Mouse (Mus musculus): Measurements from ENCODE around the gene Zfp819. TPM values are rescaled to one million over a fixed set of nuclear protein-coding genes. Genes with fewer than 3 reads are reported as not detected.

The Zfp819 gene
- polyA plus RNA-seq, 2 experiments = 0.11 to 0.19 TPM

DNA sequence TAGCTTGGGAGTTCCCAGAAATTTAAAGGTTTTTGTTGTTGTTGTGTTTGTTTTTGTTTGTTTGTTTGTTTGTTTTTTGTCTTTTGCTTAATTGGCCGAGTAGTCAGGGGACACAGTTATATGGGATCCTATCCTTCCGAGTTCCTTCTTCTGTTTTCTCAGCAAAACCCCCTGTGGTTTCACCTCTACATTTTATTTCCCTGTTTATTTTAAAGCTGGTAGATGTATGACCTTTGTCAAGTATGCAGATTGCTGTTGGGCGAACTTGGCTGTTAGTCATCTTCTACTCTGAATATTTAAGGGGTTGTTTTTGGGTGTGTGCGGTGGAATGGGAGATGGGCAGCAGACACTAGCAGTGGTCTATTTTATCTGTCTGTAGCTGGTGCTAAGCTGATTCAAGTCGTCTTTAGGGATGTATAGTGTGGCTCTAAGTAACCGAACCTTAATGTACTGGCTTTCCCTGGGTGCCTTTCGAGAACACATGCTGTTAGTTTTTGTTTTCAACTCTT, 1.4 kb downstream of the Zfp819 start:
- Histone ChIP-seq H3K36me3 (ENCODE audit: control insufficient read depth, insufficient read depth, low read length) (no peaks in the 10 kb centered on the region), H3K4me3 (replicated peaks; ENCODE audit: low read length) (no peak overlapping the region), H3K4me1 (ENCODE audit: control insufficient read depth, insufficient read depth, low read length) (no peaks in the 10 kb centered on the region), H3K9ac (ENCODE audit: low read depth, low read length, severe bottlenecking) (no peak overlapping the region), H3K9me3 (ENCODE audit: control insufficient read depth, low read length) (no peaks in the 10 kb centered on the region), H3K4me2 (replicated peaks; ENCODE audit: low read depth, low read length, severe bottlenecking) (no peak overlapping the region), H3K27ac (replicated peaks; ENCODE audit: low read depth, low read length) (no peak overlapping the region), H3K27me3 (ENCODE audit: control insufficient read depth, insufficient read depth, low read length) (no peaks in the 10 kb centered on the region)
- DNase-seq (ENCODE audit: low spot score) = no peak
- 67% methylated on average over 7 of the region's 7 CpGs for WGBS
- TF ChIP-seq POLR2A (IDR thresholded peaks at IDR 0.05; ENCODE audit: borderline replicate concordance, extremely low read depth, insufficient read depth, insufficient read length) = no peak
- ATAC-seq (ENCODE audit: low FRiP score, low read depth) = no peak

DNA sequence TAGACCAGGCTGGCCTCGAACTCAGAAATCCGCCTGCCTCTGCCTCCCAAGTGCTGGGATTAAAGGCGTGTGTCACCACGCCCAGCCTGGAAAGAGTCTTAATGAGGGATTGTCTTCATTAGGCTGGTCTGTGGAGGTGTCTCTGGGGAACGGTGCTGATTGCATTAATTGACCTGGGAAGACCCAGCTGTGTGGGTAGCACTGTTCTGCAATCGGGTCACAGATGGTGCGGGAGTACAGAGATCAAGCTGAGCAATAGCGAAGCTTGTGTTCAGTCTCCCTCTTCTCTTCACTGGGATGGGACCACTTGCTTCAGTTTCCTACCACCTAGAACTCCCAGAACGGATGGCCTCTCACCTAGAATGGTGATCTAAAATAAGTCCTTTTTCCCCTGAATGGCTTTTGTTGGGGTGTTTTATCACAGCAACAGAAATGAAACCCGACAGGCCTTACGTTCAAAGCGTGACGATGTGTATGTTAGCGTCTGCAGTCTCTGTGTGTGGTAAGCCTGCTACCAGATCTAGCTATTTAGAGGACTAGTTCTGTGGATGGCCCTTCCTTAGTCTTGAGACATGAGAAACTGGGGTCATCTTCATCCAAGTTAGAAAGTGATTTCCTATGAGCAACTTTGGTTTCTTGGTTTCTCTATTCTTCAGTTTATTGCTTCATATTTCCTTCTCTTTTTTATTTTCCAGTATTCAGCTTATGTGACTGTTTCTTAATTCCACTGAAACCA, 7.0 kb downstream of the Zfp819 start:
- WGBS = 87% methylated on average over 14 of the region's 14 CpGs
- Histone ChIP-seq H3K27me3 (ENCODE audit: control insufficient read depth, insufficient read depth, low read length) (no peaks in the 10 kb centered on the region), H3K4me1 (ENCODE audit: control insufficient read depth, insufficient read depth, low read length) (no peaks in the 10 kb centered on the region), H3K27ac (replicated peaks; ENCODE audit: low read depth, low read length) (no peak overlapping the region), H3K36me3 (ENCODE audit: control insufficient read depth, insufficient read depth, low read length) (no peaks in the 10 kb centered on the region), H3K4me2 (replicated peaks; ENCODE audit: low read depth, low read length, severe bottlenecking) (no peak overlapping the region), H3K9ac (ENCODE audit: low read depth, low read length, severe bottlenecking) (no peak overlapping the region), H3K4me3 (replicated peaks; ENCODE audit: low read length) (no peak overlapping the region), H3K9me3 (ENCODE audit: control insufficient read depth, low read length) (no peaks in the 10 kb centered on the region)
- no peak for TF ChIP-seq POLR2A (IDR thresholded peaks at IDR 0.05; ENCODE audit: borderline replicate concordance, extremely low read depth, insufficient read depth, insufficient read length)
- no peak for ATAC-seq (ENCODE audit: low FRiP score, low read depth)
- DNase-seq (ENCODE audit: low spot score) = no peak

DNA sequence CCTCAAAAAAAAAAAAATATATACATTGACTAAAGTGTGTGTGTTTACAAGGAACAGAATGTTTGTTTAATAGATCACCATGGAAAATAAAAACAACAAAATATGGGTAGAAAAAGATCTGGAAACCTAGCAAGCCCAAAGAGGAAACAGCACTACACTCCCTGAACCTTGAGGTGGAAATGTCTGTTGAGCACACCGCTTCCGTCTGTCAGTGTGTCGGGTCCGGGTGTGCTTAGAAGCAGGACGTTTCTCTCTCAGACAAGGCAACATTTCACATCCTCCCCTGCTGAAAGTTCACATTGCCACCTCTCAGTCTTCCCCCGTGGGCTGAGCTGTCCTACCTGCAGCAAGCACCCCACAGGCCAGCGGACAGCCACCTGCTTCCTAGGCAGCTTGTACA, 16.0 kb downstream of the Zfp819 start:
- H3K4me1 ChIP-seq (ENCODE audit: control insufficient read depth, insufficient read depth, low read length) = no peaks in the 10 kb centered on the region
- H3K27ac ChIP-seq (replicated peaks; ENCODE audit: low read depth, low read length) = no peak overlapping the region
- TF ChIP-seq POLR2A (IDR thresholded peaks at IDR 0.05; ENCODE audit: borderline replicate concordance, extremely low read depth, insufficient read depth, insufficient read length) = no peak
- ATAC-seq (ENCODE audit: low FRiP score, low read depth) (no peak), DNase-seq (ENCODE audit: low spot score) (no peak)
- no peaks in the 10 kb centered on the region for H3K9me3 ChIP-seq (ENCODE audit: control insufficient read depth, low read length)
- 81% methylated on average over 7 of the region's 7 CpGs for whole genome bisulfite sequencing
- no peaks in the 10 kb centered on the region for H3K27me3 ChIP-seq (ENCODE audit: control insufficient read depth, insufficient read depth, low read length)
- H3K36me3 ChIP-seq (ENCODE audit: control insufficient read depth, insufficient read depth, low read length) = no peaks in the 10 kb centered on the region
- H3K9ac ChIP-seq (ENCODE audit: low read depth, low read length, severe bottlenecking) = no peak overlapping the region
- H3K4me3 ChIP-seq (replicated peaks; ENCODE audit: low read length) = no peak overlapping the region
- no peak overlapping the region for H3K4me2 ChIP-seq (replicated peaks; ENCODE audit: low read depth, low read length, severe bottlenecking)

DNA sequence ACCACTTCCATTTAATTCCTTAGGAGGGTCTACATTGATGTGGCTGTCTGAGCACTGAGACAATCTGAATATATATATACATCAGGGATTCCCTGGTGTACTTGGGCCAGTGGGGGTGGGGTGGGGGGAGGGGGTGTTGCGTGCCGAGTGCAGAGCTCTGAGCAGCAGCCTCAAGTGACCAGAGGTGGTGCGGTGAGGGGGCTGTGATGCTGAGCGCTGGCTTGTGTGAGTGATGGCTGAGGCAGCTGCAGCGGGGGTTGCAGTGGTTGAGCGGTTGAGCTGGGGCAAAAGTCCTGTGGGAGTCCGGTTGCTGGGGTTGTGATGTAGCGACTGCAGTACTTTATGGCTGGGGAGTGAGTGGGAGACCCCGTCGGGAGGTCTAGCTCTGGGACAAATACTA, 16.9 kb downstream of the Zfp819 start:
- ATAC-seq (ENCODE audit: low FRiP score, low read depth) = no peak
- no peak overlapping the region for H3K4me3 ChIP-seq (replicated peaks; ENCODE audit: low read length)
- 15% methylated on average over 10 of the region's 10 CpGs for WGBS
- H3K27me3 ChIP-seq (ENCODE audit: control insufficient read depth, insufficient read depth, low read length) = no peaks in the 10 kb centered on the region
- no peak overlapping the region for H3K27ac ChIP-seq (replicated peaks; ENCODE audit: low read depth, low read length)
- no peaks in the 10 kb centered on the region for H3K9me3 ChIP-seq (ENCODE audit: control insufficient read depth, low read length)
- no peak overlapping the region for H3K4me2 ChIP-seq (replicated peaks; ENCODE audit: low read depth, low read length, severe bottlenecking)
- H3K36me3 ChIP-seq (ENCODE audit: control insufficient read depth, insufficient read depth, low read length) = no peaks in the 10 kb centered on the region
- no peak for DNase-seq (ENCODE audit: low spot score)
- no peak for TF ChIP-seq POLR2A (IDR thresholded peaks at IDR 0.05; ENCODE audit: borderline replicate concordance, extremely low read depth, insufficient read depth, insufficient read length)
- no peak overlapping the region for H3K9ac ChIP-seq (ENCODE audit: low read depth, low read length, severe bottlenecking)
- no peaks in the 10 kb centered on the region for H3K4me1 ChIP-seq (ENCODE audit: control insufficient read depth, insufficient read depth, low read length)

DNA sequence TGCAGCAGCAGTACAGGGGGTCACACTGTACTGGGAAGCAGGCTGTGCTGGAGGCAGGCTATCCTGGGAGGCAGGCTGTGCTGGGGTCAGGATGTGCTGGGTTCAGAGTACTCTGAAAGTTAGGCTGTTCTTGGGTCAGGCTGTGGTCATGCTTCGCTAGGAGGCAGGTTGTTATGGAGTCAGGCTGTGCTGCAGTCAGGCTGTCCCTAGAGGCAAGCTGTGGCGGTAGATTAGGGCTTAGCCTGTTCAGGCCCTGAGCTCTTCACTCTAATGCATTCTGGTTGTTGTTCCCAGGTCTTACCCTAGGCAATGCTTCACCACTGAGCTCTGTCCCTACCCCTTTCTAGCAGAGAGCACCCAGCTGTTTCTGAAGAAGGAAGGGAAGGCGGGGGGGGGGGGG, 18.1 kb downstream of the Zfp819 start:
- ATAC-seq (ENCODE audit: low FRiP score, low read depth) (no peak), DNase-seq (ENCODE audit: low spot score) (no peak)
- no peak overlapping the region for H3K4me3 ChIP-seq (replicated peaks; ENCODE audit: low read length)
- H3K36me3 ChIP-seq (ENCODE audit: control insufficient read depth, insufficient read depth, low read length) = no peaks in the 10 kb centered on the region
- 72% methylated on average over 3 of the region's 3 CpGs for WGBS
- no peak overlapping the region for H3K4me2 ChIP-seq (replicated peaks; ENCODE audit: low read depth, low read length, severe bottlenecking)
- no peaks in the 10 kb centered on the region for H3K27me3 ChIP-seq (ENCODE audit: control insufficient read depth, insufficient read depth, low read length)
- H3K9ac ChIP-seq (ENCODE audit: low read depth, low read length, severe bottlenecking) = no peak overlapping the region
- no peaks in the 10 kb centered on the region for H3K4me1 ChIP-seq (ENCODE audit: control insufficient read depth, insufficient read depth, low read length)
- TF ChIP-seq POLR2A (IDR thresholded peaks at IDR 0.05; ENCODE audit: borderline replicate concordance, extremely low read depth, insufficient read depth, insufficient read length) = no peak
- no peak overlapping the region for H3K27ac ChIP-seq (replicated peaks; ENCODE audit: low read depth, low read length)
- no peaks in the 10 kb centered on the region for H3K9me3 ChIP-seq (ENCODE audit: control insufficient read depth, low read length)
